Mouse (Mus musculus): ENCODE data around the gene Ifrd2. TPM values are rescaled to one million over a fixed set of nuclear protein-coding genes. Genes with fewer than 3 reads are reported as not detected.

Gene Ifrd2
- polyA plus RNA-seq, 1 experiment from 2014 or later: 23.3 TPM

DNA sequence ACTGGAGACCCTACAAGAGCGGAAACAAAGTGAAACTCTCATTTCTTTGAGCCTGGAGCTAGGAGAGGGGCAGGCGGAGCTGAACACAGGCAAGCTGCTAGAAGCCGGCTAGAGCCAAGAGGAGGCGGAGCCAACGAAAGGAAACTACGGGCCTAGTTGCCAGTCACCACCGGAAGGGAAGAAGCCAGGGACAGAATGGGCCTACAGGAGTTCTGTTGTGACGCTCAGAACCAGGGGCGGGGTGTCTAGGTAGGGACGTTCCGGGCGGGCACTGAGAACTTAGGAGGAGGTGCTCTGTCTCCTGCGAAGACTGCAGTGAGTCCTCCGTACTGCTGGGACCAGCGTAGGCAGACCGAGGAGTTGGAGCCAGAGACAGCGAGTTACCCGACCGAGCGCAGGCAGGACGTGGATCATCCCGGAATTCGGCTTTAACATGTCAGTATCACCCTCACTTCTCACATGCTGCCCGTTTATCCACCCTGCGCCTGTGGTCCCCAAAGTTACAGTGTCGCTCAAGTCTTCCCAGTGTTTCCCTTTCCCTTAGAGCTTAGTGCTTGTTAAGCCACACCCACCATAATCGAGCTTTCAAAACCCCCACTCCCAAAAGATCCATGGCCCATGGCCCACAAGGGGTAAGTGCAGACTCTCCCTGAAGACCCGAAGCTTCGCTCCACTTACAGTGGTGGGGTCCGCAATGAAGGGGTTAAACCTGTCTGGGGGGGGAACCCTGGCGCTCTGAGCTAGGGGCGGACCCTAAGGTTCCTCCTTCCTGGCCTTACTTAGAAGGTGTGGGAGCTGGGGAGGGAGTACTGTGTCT, 6.7 kb upstream of the Ifrd2 start, which contains the start of gene Hyal3:
Gene Hyal3 (plus strand): TSS at position 318 of the 817 bp plus-strand sequence.
- Histone ChIP-seq H3K9ac (peak within 1 kb of the TSS; percentile 71), H3K9me3 (no peaks in the 10 kb centered on the region), H3K4me1 (peaks cover 43% of the 10 kb centered on the region), H3K4me3 (peak within 1 kb of the TSS; percentile 55), H3K27ac (peak within 1 kb of the TSS; percentile 38; the same call in 1 of the 2 replicates), H3K4me2 (replicated peaks) (peak within 1 kb of the TSS; percentile 95), H3K27me3 (replicated peaks) (no peaks in the 10 kb centered on the region), H3K36me3 (peaks cover 9% of the 10 kb centered on the region)
- 2% methylated on average over 32 of the region's 32 CpGs for WGBS
- peak; percentile 54 for ATAC-seq (ENCODE audit: low FRiP score, low read depth)

DNA sequence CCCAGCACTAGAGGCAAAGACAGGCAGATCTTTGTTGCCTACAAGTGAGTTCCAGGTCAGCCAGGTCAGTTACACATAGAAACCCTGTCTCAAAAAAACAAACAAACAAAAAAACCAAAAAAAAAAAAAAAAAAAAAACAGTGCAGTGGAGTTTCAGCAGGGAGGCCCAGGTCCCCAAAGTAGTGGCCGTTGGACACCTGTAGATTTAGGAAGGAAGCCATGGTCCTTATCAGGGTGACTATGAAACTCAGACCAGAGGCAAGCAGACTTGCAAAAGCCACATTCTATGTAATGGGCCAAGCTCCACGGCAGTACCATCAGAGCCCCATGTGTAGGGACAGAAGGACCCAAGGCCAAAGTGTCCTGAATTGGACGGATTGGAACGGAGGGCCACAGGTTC, 5.9 kb upstream of the Ifrd2 start:
- H3K9me3 ChIP-seq: no peaks in the 10 kb centered on the region
- H3K27me3 ChIP-seq (replicated peaks): no peaks in the 10 kb centered on the region
- peaks cover 9% of the 10 kb centered on the region for H3K36me3 ChIP-seq
- no peak overlapping the region for H3K4me3 ChIP-seq
- H3K27ac ChIP-seq: no peak overlapping the region
- peaks cover 36% of the 10 kb centered on the region for H3K4me1 ChIP-seq
- peak overlapping the region; percentile 95 for H3K4me2 ChIP-seq (replicated peaks)
- WGBS: 79% methylated on average over 4 of the region's 4 CpGs
- H3K9ac ChIP-seq: no peak overlapping the region
- ATAC-seq (ENCODE audit: low FRiP score, low read depth): no peak

DNA sequence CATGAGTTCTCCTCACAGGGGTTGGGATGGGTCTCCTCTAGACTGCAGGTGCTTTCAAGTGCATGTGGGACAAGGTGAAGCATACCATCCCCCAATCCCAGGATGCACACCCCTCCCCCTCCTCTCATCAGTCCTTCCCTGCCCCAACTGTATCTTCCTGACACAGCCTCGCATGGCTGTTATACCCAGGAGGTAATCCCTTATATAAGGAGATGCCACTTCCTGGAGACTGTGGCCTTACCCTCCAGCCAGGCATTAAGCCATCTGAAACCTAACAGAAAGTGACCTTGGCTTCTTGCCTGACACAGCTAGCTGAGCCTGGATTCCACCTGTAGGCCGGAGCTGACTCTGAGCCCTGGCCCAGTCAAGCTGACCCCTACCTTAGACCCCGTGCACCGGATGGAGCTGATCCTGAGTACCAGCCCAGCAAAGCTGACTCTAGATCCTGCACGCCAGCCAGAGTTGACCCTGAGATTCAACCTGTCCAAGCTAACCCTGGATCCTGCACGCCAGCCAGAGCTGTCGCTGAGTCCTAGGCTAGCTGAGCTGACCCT, 4.9 kb upstream of the Ifrd2 start:
- Histone ChIP-seq H3K9me3 (no peaks in the 10 kb centered on the region), H3K9ac (no peak overlapping the region), H3K4me1 (peaks cover 26% of the 10 kb centered on the region), H3K4me3 (no peak overlapping the region), H3K36me3 (peaks cover 9% of the 10 kb centered on the region), H3K27me3 (replicated peaks) (no peaks in the 10 kb centered on the region), H3K27ac (no peak overlapping the region), H3K4me2 (replicated peaks) (no peak overlapping the region)
- no peak for ATAC-seq (ENCODE audit: low FRiP score, low read depth)
- 91% methylated on average over 7 of the region's 7 CpGs for WGBS

DNA sequence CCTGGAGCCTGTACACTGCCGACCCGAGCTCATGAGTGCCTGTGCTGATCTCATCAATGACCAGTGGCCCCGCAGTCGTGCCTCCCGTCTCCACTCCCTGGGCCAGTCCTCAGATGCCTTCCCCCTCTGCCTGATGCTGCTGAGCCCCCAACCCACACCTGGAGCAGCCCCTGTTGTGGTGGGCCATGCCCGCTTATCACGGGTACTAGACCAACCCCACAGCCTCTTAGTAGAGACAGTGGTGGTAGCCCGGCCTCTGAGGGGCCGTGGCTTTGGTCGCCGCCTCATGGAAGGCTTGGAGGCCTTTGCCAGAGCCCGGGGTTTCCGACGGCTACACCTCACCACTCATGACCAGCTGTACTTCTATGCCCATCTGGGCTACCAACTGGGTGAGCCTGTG, 4.3 kb upstream of the Ifrd2 start:
- H3K4me1 ChIP-seq: peaks cover 29% of the 10 kb centered on the region
- H3K4me2 ChIP-seq (replicated peaks): no peak overlapping the region
- no peak overlapping the region for H3K27ac ChIP-seq
- no peak overlapping the region for H3K4me3 ChIP-seq
- H3K9ac ChIP-seq: no peak overlapping the region
- no peaks in the 10 kb centered on the region for H3K27me3 ChIP-seq (replicated peaks)
- no peaks in the 10 kb centered on the region for H3K9me3 ChIP-seq
- WGBS: 92% methylated on average over 14 of the region's 14 CpGs
- ATAC-seq (ENCODE audit: low FRiP score, low read depth): no peak
- peaks cover 9% of the 10 kb centered on the region for H3K36me3 ChIP-seq

DNA sequence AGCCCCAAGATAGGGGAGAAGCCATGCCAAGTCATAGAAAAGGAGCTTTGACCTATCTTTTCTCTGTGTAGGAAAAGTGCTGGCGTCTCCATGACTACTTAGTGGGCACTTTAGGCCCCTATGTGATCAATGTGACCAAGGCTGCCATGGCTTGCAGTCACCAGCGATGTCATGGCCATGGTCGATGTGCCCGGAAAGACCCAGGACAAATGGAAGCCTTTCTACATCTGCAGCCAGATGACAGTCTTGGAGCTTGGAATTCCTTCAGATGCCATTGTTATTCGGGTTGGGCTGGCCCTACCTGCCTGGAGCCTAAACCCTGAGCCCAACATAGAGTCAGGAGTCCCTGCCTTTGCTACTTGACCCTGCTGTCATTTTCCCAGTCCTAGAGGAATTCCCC, 938 bp upstream of the Ifrd2 start:
- Histone ChIP-seq H3K9ac (no peak overlapping the region), H3K9me3 (no peaks in the 10 kb centered on the region), H3K4me1 (peaks cover 20% of the 10 kb centered on the region), H3K4me3 (no peak overlapping the region), H3K27me3 (replicated peaks) (no peaks in the 10 kb centered on the region), H3K4me2 (replicated peaks) (no peak overlapping the region), H3K36me3 (peaks cover 26% of the 10 kb centered on the region), H3K27ac (no peak overlapping the region)
- WGBS: 92% methylated on average over 5 of the region's 5 CpGs
- no peak for ATAC-seq (ENCODE audit: low FRiP score, low read depth)

DNA sequence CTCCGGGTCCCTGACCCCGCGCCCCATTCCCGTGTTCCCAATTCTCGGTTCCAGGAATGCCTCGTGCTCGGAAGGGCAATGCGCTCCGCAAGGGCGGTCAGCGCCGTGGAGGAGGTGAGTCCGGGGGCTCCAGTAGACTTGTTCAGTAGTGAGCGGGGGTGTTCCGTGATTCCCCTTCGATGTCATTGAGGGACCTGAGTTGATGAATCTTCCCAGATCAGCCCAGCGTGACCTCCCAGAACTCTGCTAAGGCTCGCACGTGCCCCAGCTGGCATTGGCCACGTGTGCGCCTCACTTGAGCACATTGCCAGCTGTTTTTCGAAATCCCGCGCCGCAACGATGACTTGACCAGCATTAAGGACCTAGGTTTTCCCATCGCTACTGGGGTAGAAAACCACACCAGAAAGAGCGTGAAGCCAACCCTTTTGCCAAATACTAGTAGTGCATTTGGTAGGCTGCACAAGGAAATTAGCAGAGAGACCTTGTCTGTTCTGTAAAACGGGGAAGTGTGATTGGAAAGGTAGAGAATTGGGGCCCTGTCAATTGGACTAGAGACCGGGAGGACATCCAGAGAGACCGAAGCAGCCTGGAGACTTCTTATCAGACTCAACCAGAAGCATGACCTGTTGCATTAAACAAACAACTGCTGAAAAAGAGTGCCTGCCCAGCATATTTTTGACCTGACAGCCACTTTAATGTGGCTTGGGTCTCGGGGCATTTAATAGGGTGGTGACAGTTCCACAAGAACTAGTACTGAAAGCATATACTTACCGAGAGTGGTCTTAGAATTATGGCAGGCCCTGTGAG, 594 bp downstream of the Ifrd2 start:
- peak; percentile 62; the same call in 1 of the 2 replicates for ATAC-seq (ENCODE audit: low FRiP score, low read depth)

DNA sequence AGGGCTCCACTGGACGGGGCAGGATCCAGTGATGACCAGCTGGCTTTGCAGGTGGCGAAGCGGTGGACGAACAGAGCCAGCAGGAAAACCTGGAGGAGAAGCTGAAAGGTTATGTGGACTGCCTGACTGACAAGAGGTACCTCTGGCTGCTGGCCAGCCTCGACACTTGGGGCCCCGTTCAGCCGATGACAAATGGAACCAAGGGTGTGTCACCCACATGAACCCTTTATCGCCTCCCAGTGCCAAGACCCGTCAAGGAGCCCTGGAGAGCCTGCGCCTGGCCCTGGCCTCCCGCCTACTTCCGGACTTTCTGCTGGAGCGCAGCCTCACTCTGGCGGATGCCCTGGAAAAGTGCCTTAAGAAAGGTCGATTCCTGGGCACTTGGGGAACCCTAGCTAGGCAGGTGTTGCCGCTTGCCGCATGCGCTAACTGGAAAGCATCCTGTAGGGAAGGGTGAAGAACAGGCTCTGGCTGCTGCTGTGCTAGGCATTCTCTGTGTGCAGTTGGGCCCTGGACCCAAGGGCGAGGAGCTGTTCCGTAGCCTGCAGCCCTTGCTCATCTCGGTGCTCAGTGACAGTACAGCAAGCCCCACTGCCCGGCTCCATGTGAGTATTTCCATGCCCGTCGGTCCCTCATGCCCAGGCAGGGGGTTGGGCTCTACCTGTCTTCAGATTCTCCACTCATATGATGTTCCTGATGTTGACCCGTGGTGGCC, 2.8 kb downstream of the Ifrd2 start:
- Histone ChIP-seq H3K9me3 (no peaks in the 10 kb centered on the region), H3K27ac (no peak overlapping the region), H3K27me3 (replicated peaks) (no peaks in the 10 kb centered on the region), H3K36me3 (peaks cover 44% of the 10 kb centered on the region), H3K4me3 (no peak overlapping the region), H3K9ac (no peak overlapping the region), H3K4me2 (replicated peaks) (no peak overlapping the region), H3K4me1 (peaks cover 12% of the 10 kb centered on the region)
- ATAC-seq (ENCODE audit: low FRiP score, low read depth): no peak
- 91% methylated on average over 25 of the region's 25 CpGs for WGBS

More for the DNA sequence above, 594 bp downstream of the Ifrd2 start:
- WGBS: 7% methylated on average over 33 of the region's 33 CpGs
- Histone ChIP-seq H3K4me2 (replicated peaks) (peak overlapping the region; percentile 85), H3K4me3 (peak overlapping the region; percentile 74), H3K36me3 (peaks cover 37% of the 10 kb centered on the region), H3K9me3 (no peaks in the 10 kb centered on the region), H3K27ac (no peak overlapping the region), H3K27me3 (replicated peaks) (no peaks in the 10 kb centered on the region), H3K4me1 (peaks cover 12% of the 10 kb centered on the region), H3K9ac (peak overlapping the region; percentile 55)

DNA sequence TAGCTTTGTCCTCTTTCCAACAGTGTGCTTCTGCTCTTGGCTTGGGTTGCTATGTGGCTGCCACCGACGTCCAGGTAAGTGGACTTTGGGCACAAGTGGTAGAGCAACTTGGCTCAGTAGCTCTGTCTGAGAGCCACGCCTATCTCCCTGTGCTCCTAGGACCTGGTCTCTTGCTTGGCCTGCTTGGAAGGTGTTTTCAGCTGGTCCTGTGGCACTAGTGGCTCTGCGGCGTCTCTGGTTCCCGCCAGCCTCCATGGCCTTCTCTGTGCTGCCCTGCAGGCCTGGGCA, 3.3 kb downstream of the Ifrd2 start:
- no peaks in the 10 kb centered on the region for H3K9me3 ChIP-seq
- H3K4me1 ChIP-seq: peaks cover 12% of the 10 kb centered on the region
- no peak overlapping the region for H3K27ac ChIP-seq
- no peak overlapping the region for H3K9ac ChIP-seq
- no peak overlapping the region for H3K4me3 ChIP-seq
- WGBS: 97% methylated on average over 6 of the region's 6 CpGs
- peaks cover 44% of the 10 kb centered on the region for H3K36me3 ChIP-seq
- no peaks in the 10 kb centered on the region for H3K27me3 ChIP-seq (replicated peaks)
- H3K4me2 ChIP-seq (replicated peaks): no peak overlapping the region
- no peak for ATAC-seq (ENCODE audit: low FRiP score, low read depth)

DNA sequence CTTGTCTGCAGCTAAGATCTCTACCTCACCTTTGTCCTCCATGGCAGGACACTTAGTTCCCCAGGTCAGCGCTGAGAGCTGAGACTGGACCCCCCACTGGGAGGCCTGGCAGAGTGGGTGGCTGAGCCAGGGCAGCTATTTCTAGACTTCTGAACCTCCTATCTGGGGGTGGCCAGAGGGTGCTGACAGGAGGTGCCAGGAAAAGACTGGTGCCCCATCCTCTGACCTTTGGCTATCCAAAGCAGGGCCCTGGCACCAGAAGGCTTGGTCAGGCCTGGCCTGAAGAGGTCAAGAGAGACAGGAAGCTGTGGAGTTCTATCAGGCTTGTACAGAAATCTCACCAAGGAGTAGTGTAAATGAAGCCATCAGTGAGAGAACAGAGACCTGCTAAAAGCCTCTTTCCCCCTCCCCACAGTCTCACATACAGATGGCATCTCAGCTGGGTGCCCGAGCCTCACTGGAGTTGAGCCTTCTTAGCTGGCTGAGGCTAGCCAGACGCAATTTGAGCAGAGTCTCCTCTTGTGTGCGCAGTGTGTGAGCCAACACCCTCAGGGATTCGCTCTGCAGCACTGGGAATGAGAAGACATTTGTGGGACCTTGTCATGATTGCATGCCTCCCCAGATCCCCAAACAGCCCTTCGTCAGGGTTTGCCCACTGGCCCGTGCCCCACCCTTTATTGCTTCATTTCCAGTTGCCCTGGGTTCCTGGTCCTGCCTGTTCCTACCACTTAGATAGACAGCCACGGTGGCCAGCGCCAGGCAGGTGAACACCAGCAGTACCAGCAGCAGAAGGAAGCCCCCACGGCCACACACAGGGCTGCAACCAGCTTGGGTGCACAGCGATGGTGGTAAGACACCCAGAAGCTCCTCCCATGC, 5.9 kb downstream of the Ifrd2 start:
- 0 out of 2 replicates have a peak overlapping the region, but pooled peaks have one; percentile 4 for H3K4me2 ChIP-seq (replicated peaks)
- H3K4me1 ChIP-seq: peaks cover 6% of the 10 kb centered on the region
- H3K36me3 ChIP-seq: peaks cover 44% of the 10 kb centered on the region
- ATAC-seq (ENCODE audit: low FRiP score, low read depth): no peak
- H3K9ac ChIP-seq: no peak overlapping the region
- H3K9me3 ChIP-seq: no peaks in the 10 kb centered on the region
- no peaks in the 10 kb centered on the region for H3K27me3 ChIP-seq (replicated peaks)
- WGBS: 84% methylated on average over 11 of the region's 11 CpGs
- H3K4me3 ChIP-seq: no peak overlapping the region
- no peak overlapping the region for H3K27ac ChIP-seq

DNA sequence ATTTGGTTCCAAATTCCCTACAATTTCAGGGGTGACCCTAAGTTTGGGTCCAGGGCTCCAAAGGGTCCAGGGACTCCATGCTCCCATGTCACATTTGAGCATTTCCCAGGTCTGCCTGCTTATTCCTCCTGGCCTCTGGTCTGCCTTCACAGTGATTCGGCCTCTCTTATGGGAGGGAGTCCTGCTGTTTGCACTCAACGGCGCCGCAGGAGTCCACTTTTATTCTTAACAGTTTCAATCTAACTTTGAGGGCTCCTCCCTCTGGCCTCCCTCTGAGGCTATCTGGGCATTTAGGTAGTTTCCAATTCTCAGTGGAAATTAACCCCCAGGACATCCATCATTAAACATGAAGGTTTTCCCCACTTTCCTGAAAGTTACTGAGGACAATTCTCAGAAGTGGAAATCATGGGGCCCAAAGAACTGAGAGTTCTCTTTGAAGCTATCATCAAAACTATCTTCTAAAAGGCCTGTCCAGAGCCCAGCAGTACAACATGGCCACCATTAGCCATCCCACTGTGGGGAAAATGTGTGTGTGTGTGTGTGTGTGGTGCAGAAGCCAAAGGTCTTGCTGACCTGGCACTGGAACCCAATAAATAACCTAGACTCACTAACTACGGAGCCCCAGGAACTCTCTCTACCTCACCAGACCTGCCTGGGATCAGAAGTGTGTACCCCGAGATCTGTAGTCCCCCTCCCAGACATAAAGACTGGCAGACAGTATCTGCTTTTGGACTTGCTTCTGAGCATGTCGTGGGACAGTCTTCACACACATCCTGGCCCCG, 7.0 kb downstream of the Ifrd2 start:
- H3K4me2 ChIP-seq (replicated peaks): no peak overlapping the region
- H3K4me3 ChIP-seq: no peak overlapping the region
- no peak for ATAC-seq (ENCODE audit: low FRiP score, low read depth)
- H3K27ac ChIP-seq: no peak overlapping the region
- no peak overlapping the region for H3K9ac ChIP-seq
- H3K9me3 ChIP-seq: no peaks in the 10 kb centered on the region
- H3K27me3 ChIP-seq (replicated peaks): no peaks in the 10 kb centered on the region
- WGBS: 65% methylated on average over 8 of the region's 8 CpGs
- peaks cover 44% of the 10 kb centered on the region for H3K36me3 ChIP-seq
- no peaks in the 10 kb centered on the region for H3K4me1 ChIP-seq

Data from neural tube, embryonic 12.5 days (tissue).